Mouse (Mus musculus) testis, adult 2 months (tissue): ENCODE measurements around the gene Zfp839. TPM values are rescaled to one million over a fixed set of nuclear protein-coding genes. Genes with fewer than 3 reads are reported as not detected.

Source experiments
- H3K27ac ChIP-seq: fragments of 200-500 bp; 2 replicates; pipeline ENCODE4 v1.5.1; 2012; ENCODE audit warnings: low read depth, low read length; ENCODE audit not compliant: control insufficient read depth, insufficient read depth
- H3K27me3 ChIP-seq: fragments of 200-500 bp; 2 replicates; pipeline ENCODE4 v1.6.1; 2012; ENCODE audit warnings: mild to moderate bottlenecking, low read length, moderate library complexity; ENCODE audit not compliant: control insufficient read depth, insufficient read depth
- H3K36me3 ChIP-seq: fragments of 200-500 bp; 2 replicates; pipeline ENCODE4 v1.6.1; 2012; ENCODE audit warnings: mild to moderate bottlenecking, low read length; ENCODE audit not compliant: control insufficient read depth, insufficient read depth
- H3K4me1 ChIP-seq: fragments of 200-500 bp; 2 replicates; pipeline ENCODE4 v1.6.1; 2012; ENCODE audit warnings: low read length; ENCODE audit not compliant: control insufficient read depth, insufficient read depth
- H3K4me3 ChIP-seq: fragments of 200-500 bp; 2 replicates; pipeline ENCODE4 v1.5.1; 2012; ENCODE audit warnings: low read depth, mild to moderate bottlenecking, low read length, moderate library complexity, mixed read lengths; ENCODE audit not compliant: control insufficient read depth
- CTCF ChIP-seq: fragments of 200-500 bp; IDR thresholded peaks from 2 replicates; pipeline ENCODE4 v1.5.1; 2012; ENCODE audit warnings: low read depth, mild to moderate bottlenecking, inconsistent platforms, low read length, moderate library complexity; ENCODE audit not compliant: control insufficient read depth, insufficient read depth, insufficient replicate concordance
- POLR2A ChIP-seq: fragments of 200-500 bp; IDR thresholded peaks from 2 replicates; pipeline ENCODE4 v1.6.1; 2012; ENCODE audit warnings: low read depth, mild to moderate bottlenecking, inconsistent platforms, low read length, moderate library complexity; ENCODE audit not compliant: control insufficient read depth
- polyA plus RNA-seq: library from polyadenylated mRNA; depleted of rRNA; stranded (reverse); fragments of >200 nt; gene quantifications from 2 replicates; pipeline ENCODE4 v1.2.3, GENCODE M21; 2012

Zfp839 gene
- polyA plus RNA-seq, 1 experiment = 6.1 TPM

- Histone ChIP-seq H3K4me3 (no peak overlapping the region), H3K4me1 (peaks cover 2% of the 10 kb centered on the region; the same call in 1 of the 2 replicates), H3K27me3 (no peaks in the 10 kb centered on the region), H3K36me3 (peaks cover 2% of the 10 kb centered on the region; the same call in 1 of the 2 replicates), H3K27ac (no peak overlapping the region)
- no peak for TF ChIP-seq POLR2A
- no peak for TF ChIP-seq CTCF
Observed at GRCm38 (mm10) chr12:110864008-110864407, 14.0 kb downstream of the Zfp839 start.

- Histone ChIP-seq H3K4me3 (no peak overlapping the region), H3K4me1 (peaks cover 2% of the 10 kb centered on the region; the same call in 1 of the 2 replicates), H3K27ac (no peak overlapping the region), H3K36me3 (peaks cover 2% of the 10 kb centered on the region; the same call in 1 of the 2 replicates), H3K27me3 (no peaks in the 10 kb centered on the region)
- TF ChIP-seq CTCF (no peak), POLR2A (no peak)
Observed at GRCm38 (mm10) chr12:110865571-110865970, 15.5 kb downstream of the Zfp839 start.

GRCm38 (mm10) chr12:110865989-110866388 lies 15.9 kb downstream of the Zfp839 start:
- Histone ChIP-seq H3K27ac (no peak overlapping the region), H3K27me3 (no peaks in the 10 kb centered on the region), H3K4me1 (no peaks in the 10 kb centered on the region; the same call in 1 of the 2 replicates), H3K36me3 (peaks cover 2% of the 10 kb centered on the region; the same call in 1 of the 2 replicates), H3K4me3 (no peak overlapping the region)
- TF ChIP-seq POLR2A (no peak), CTCF (no peak)

GRCm38 (mm10) chr12:110870107-110870506 lies 20.1 kb downstream of the Zfp839 start:
- Histone ChIP-seq H3K4me1 (no peaks in the 10 kb centered on the region), H3K4me3 (no peak overlapping the region), H3K27me3 (no peaks in the 10 kb centered on the region), H3K36me3 (peaks cover 2% of the 10 kb centered on the region; the same call in 1 of the 2 replicates), H3K27ac (no peak overlapping the region)
- TF ChIP-seq CTCF (no peak), POLR2A (no peak)

GRCm38 (mm10) chr12:110871247-110871646 lies 21.2 kb downstream of the Zfp839 start:
- TF ChIP-seq CTCF (no peak), POLR2A (no peak)
- no peak overlapping the region for H3K27ac ChIP-seq
- no peak overlapping the region for H3K4me3 ChIP-seq
- H3K27me3 ChIP-seq = no peaks in the 10 kb centered on the region
- peaks cover 3% of the 10 kb centered on the region; the same call in 1 of the 2 replicates for H3K36me3 ChIP-seq
- H3K4me1 ChIP-seq = no peaks in the 10 kb centered on the region

- H3K4me3 ChIP-seq = no peak overlapping the region
- H3K27me3 ChIP-seq = no peaks in the 10 kb centered on the region
- H3K4me1 ChIP-seq = no peaks in the 10 kb centered on the region
- TF ChIP-seq CTCF (no peak), POLR2A (no peak)
- no peak overlapping the region for H3K27ac ChIP-seq
- peaks cover 4% of the 10 kb centered on the region; the same call in 1 of the 2 replicates for H3K36me3 ChIP-seq
Observed at GRCm38 (mm10) chr12:110875351-110875750, 25.3 kb downstream of the Zfp839 start.

- Histone ChIP-seq H3K27ac (no peak overlapping the region), H3K27me3 (no peaks in the 10 kb centered on the region), H3K4me1 (no peaks in the 10 kb centered on the region), H3K4me3 (no peak overlapping the region), H3K36me3 (peaks cover 3% of the 10 kb centered on the region)
- no peak for TF ChIP-seq POLR2A
- no peak for TF ChIP-seq CTCF
Observed at GRCm38 (mm10) chr12:110882291-110882690, 32.2 kb downstream of the Zfp839 start.

GRCm38 (mm10) chr12:110885251-110885650 lies 35.2 kb downstream of the Zfp839 start:
- no peaks in the 10 kb centered on the region; the same call in 1 of the 2 replicates for H3K36me3 ChIP-seq
- no peak overlapping the region for H3K4me3 ChIP-seq
- H3K27ac ChIP-seq = no peak overlapping the region

More at GRCm38 (mm10) chr12:110885251-110885650, 35.2 kb downstream of the Zfp839 start:
- H3K27me3 ChIP-seq = no peaks in the 10 kb centered on the region
- peaks cover 6% of the 10 kb centered on the region for H3K4me1 ChIP-seq
- TF ChIP-seq CTCF (no peak), POLR2A (no peak)
